Mouse (Mus musculus): ENCODE results near the gene Mef2c.

Gene Mef2c

GRCm38 (mm10) chr13:83713661-83714291 is 209.9 kb downstream of the Mef2c start:
- no peak for DNase-seq

DNA sequence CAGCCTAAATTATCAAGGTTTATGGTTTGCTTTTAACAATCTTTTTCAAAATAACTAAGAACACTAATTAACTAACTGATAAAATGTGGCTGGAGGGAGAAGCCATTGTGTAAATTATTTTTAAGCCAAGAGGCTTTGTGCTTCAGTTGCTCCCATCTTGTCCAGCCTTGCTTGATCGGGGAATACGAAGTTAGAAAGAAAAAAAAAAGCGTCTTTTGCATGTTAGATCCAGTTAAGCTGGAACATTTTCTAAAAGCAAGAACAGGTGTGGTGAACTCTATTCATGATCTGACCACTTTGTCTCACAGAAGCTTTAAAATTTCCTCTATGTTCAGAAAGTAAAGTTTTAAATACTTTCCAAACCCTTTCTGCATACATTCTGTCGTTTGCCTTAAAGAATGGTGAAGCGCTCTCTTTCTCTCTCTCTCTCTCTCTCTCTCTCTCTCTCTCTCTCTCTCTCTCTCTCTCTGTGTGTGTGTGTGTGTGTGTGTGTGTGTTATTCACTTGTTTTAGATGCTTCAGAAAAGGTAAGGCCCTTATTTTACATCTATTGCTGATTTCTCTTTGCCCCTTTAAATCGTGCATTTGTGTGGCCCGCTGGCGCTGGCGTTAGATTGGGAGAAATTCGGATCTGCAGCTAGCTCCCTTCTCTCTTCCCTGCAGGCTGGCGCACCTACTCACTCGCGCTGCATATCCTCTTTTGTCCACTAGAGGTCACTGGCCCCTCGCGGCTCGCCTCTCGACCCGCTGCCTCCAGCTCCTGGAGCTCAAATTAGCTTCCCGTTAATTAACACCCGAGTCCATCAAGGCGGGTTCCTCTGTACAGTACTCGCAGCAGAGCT is 210.9 kb downstream of the Mef2c start:
- peak; percentile 80 for DNase-seq

- DNase-seq: no peak
These were observed 211.5 kb downstream of the Mef2c start for GRCm38 (mm10) chr13:83715308-83715785.

DNA sequence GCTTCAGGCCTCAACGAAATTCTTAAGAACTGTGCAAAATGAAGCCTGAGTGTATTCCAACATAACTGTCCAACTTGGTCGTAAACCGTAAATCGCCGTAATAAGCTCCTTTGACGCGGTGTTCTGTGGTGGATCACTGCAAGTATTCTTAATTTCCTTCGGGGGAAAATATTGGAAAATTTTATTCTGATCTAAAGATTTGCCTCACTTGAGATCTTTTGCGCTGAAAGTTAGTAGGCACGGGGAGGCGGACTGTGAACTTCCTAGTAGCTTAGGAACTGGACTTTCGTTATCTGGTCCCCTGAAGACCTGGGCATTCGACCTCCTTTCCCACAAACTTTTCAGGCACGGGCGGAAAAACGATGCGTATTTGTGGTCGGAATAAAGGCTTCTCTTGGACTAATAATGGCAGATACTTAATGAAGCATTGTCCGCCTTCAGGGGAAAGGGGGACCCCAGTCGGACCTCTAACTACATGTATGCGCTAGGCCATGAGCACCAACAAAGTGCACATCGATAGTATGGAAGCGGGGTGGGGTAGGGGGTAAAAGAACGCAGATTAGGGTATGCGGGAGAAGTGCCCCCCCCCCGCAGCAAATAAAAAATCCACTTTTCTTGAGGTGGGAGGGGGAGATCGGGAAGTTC is 212.3 kb downstream of the Mef2c start:
- DNase-seq: no peak

Data from kidney, postnatal 14 days (tissue).